Mouse (Mus musculus): ENCODE measurements at regions not wholly inside any gene's neighbourhood (a gene's known extent, or its start where the extent isn't known, plus 50 kb on each side); places are given as distances from the start of the nearest gene placed in this dataset.

GRCm38 (mm10) chr10:3630763-3631223, 90.8 kb downstream of the Iyd start:
- DNase-seq: peak; percentile 98

GRCm38 (mm10) chr10:3633871-3634496, 93.9 kb downstream of the Iyd start:
- peak; percentile 98 for DNase-seq

DNA sequence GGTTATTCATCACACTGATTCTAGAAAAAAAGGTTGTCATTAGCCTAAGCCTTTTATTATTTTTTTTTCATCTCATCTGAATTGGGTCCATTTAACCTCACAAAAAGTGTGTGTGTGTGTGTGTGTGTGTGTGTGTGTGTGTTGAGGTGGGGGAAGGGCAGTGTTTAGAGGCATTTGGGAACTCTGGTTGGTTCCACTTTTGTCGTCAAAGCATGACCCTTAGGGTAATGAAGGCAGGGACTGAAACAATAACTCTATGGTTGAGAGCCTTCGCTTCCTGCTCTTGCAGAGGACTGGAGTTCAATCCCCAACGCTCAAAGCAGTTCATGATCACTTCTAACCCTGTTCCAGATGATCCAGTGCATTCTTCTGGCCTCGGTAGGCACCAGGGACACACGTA, 96.1 kb upstream of the Plekhg1 start:
- DNase-seq: peak; percentile 74

DNA sequence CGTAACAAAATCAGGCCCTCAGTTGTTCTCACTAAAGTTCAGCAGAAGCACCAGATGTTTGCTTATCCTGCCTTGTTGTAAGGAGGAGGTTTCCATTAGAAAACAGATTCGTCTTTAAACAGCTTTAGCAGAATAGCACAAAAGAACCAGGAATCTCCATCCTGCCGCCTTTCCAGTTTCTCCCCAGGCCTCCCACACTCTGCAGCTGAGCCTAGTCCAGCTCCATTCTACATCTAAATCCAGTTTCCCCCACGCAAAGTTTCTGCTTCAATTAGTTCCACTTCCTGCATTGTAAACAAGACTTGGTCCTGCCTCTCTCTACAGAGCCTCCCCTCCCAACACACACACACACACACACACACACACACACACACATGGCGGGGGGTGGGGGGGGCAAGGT, 95.1 kb upstream of the Plekhg1 start:
- peak; percentile 77 for DNase-seq

DNA sequence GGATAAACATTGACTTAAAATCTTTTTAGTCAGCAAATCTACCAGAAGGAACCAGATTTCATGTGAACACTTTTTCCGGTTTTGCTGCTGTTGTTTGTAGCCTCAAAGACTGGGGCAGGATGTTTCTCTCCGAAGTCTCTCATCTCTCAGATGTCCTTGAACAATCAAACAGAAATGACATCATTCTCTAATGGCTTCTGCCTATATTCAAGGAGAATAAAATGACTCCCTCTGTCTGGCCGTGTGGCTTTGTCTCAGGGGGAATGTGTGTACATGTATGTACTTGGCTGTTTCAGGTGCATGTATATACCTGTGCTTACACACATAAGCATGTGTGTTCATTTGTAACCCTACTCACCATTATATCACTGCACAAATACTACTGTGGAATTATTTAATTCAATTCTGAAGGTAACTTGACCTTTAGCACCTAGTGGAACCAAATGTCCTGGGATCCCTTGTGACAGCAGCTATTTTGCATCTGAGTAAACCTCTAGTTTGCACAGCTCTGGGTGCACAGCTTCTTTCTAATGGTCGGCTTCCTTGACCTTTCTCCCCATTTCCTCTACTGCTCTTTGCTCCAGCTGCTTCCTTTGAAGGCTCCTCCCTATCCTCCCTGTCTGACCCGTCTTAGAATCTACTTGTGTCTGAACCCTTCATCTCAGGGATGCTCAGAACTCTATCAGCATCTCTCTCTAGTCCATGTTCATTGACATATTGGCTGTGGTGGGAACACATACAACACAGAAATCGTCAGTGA, 93.8 kb upstream of the Plekhg1 start:
- peak; percentile 77 for DNase-seq

DNA sequence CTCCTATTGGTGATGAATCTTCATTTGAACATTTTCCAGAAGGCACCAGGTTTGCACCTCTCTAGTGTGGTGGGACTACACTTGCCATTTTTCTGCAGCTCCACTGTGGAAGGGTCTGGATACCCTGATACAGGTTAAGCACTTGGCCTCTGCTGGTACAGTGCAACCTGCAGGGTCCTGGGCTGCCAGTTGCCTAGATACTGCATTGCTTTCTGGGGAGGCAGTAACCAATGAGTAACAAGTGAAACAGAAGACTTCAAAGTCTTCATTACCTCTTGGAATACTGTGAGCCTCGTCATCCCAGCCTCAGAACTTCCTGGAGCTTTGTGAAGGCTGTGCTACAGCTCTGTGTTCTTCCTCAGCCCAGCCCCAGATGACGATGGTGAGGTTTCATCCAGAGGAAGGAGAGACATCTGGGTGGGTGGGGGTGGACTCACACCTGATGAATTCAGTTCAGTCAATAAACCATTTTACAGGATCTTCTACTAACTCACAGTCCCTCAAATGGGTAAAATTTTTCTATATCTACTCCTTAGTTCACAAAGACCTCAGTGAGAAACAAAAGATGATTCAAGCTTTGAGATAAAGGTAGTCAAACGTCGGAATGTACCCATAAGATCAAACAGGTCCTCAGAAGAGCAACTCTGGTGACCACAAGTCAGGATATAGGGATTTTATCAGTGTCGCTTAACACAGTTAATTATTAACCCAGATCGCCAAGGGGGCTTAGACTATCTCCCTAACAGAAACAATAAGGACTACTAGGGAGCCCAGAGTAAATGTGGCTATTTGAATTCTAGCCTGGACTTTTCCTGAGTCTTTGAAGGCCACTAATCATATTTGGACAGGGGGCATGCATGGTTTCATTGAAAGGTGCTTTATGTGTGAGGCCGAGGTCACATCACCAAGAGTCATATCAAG, 92.1 kb upstream of the Plekhg1 start:
- DNase-seq: peak; percentile 66

- no peak for DNase-seq
Measured at GRCm38 (mm10) chr10:3649983-3650382, 90.2 kb upstream of the Plekhg1 start.

GRCm38 (mm10) chr10:3650561-3650960, 89.6 kb upstream of the Plekhg1 start:
- DNase-seq: peak; percentile 36

DNA sequence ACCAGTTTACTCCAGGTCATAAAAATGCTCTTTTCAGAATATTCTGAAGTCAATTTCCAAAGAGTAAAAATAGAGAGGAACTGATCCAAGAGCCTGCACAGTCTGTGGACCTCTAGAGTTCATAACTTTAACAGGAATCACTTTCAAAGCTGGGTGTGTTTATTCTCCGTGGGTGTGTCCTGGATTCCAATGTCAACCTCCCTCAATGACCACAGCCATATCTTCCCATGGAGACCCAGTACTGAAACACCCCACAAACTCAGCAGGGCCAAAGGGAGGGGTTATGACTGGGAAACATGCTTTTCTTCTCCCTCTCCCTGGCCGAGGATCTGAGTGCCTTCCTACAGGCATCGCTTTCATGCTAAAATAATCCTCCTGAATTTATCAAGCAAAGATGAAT, 87.6 kb upstream of the Plekhg1 start:
- peak; percentile 70 for DNase-seq

DNA sequence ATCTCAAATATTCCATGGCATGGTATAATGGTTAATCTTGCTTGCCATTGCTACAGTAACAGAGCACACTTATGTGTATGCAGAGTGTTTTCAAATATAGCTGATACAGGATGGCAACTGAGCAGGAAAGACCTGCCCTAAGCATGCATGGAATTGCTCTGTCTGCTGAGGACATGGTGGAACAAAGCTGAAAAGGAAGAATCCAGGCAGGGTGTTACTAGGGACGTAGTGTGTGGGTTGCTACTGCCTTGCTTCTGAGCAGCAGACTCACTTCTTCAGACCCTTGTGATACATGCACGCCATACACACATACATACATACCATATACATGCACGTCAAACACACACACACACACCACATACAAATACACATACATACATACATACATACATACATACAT, 84.1 kb upstream of the Plekhg1 start:
- peak; percentile 62 for DNase-seq

- peak; percentile 74 for DNase-seq
Measured at GRCm38 (mm10) chr10:3662156-3662555, 78.0 kb upstream of the Plekhg1 start.

DNA sequence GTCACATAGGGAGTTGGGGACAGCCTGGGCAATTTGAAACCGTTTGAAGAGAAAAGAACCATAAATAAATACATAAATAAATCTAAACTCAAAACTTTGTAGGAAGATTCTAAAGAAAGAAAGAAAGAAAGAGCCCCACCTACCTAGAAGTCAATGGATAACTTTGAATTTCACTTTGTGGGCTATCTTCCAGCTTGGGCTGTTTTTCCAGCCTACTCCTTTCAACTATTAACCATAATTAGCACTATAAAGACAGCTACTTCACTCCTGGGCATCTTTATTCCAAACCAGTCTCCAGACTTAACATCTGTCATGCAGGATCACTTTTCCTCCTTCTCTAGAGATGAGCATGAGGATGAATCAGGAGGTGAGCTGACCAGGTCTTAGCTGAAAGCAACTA, 77.6 kb upstream of the Plekhg1 start:
- DNase-seq: no peak

- DNase-seq: peak; percentile 66
Measured at GRCm38 (mm10) chr10:3663296-3663695, 76.9 kb upstream of the Plekhg1 start.

DNA sequence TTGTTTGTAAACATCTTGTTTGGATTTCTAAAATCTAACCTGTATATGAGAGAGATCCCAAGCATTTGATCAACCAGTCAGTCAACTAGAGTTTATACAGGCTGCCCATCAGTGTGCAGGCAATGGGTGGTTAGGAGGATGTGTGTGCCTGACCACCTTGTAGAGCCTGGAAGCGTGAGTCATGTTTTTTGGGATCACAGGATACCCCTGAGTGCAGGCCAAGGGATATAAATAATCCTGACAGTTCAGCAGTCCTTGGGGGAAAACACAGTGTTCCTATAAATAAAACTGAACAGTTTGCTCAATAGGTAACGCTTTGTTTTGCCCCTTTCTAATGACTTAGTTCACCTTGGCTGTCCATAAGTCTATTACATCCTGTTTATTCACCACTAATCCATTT, 55.7 kb upstream of the Plekhg1 start:
- peak; percentile 94 for DNase-seq

All from heart, adult 11 months (tissue).